Mouse (Mus musculus): ENCODE measurements around the gene St6galnac6.

DNA sequence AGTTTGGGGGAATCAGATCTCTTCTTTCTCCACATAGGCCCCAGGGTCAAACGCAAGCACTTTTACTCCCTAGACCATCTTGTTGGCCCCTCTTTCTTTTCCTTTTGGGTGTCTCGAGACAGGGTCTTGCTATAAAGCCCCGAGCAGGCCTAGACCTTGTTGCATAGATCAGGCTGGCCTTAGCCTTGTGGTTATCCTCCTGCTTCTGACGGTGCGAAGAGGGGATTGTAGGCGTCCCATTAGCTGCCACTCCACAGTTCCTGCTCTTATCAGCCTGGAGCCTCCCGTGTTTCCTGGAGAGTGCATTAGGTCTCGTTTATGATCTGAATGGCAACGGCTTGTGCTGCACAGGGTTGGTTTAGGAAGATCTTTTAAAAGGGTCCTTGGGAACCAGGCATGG is 44.6 kb downstream of the St6galnac6 start:
- TF ChIP-seq CTCF (conservative IDR thresholded peaks at IDR 0.05; ENCODE audit: insufficient read depth, insufficient read length, low read depth, low read length) (no peak), POLR2A (IDR thresholded peaks at IDR 0.05; ENCODE audit: low read depth, low read length) (no peak)

Measured in kidney, adult 2 months (tissue).